Mouse (Mus musculus) kidney, adult 2 months (tissue): ENCODE measurements around the gene Galm. TPM values are rescaled to one million over a fixed set of nuclear protein-coding genes. Genes with fewer than 3 reads are reported as not detected.
"Not testable (repeated sequence)": the region's sequence is repeated elsewhere in the genome, so short reads cannot be mapped to it uniquely, and the experiment has no call there.

Source experiments
- DNase-seq: peaks from one replicate; pipeline ENCODE4 v3.0.0; 2021
- H3K27ac ChIP-seq: fragments of 200-500 bp; 2 replicates; pipeline ENCODE4 v1.5.1; 2012; ENCODE audit warnings: low read depth, low read length, control low read depth, inconsistent platforms; ENCODE audit not compliant: insufficient read depth
- H3K27me3 ChIP-seq: fragments of 200-500 bp; replicated peaks from 2 replicates; pipeline ENCODE4 v1.6.1; 2012; ENCODE audit warnings: mild to moderate bottlenecking, moderate library complexity, low read length, inconsistent platforms; ENCODE audit not compliant: control insufficient read depth, insufficient read depth
- H3K36me3 ChIP-seq: fragments of 200-500 bp; 2 replicates; pipeline ENCODE4 v1.6.1; 2012; ENCODE audit warnings: mild to moderate bottlenecking, moderate library complexity, low read length, inconsistent platforms; ENCODE audit not compliant: control insufficient read depth, insufficient read depth
- H3K4me1 ChIP-seq: fragments of 200-500 bp; 2 replicates; pipeline ENCODE4 v1.6.1; 2011; ENCODE audit warnings: low read length; ENCODE audit not compliant: control insufficient read depth, insufficient read depth
- H3K4me3 ChIP-seq: fragments of 200-500 bp; 2 replicates; pipeline ENCODE4 v1.5.1; 2011; ENCODE audit warnings: mild to moderate bottlenecking, low read depth, low read length, control low read depth; ENCODE audit not compliant: insufficient read depth
- CTCF ChIP-seq: fragments of 200-500 bp; conservative IDR thresholded peaks from 2 replicates; pipeline ENCODE4 v1.5.1; 2011; ENCODE audit warnings: low read depth, mild to moderate bottlenecking, control low read depth, low read length, moderate library complexity, mixed read lengths; ENCODE audit not compliant: insufficient read depth, insufficient read length
- POLR2A ChIP-seq: fragments of 200-500 bp; IDR thresholded peaks from one replicate; pipeline ENCODE4 v1.6.1; 2011; ENCODE audit warnings: low read depth, low read length, control low read depth
- WGBS: fragments of 180-500 bp; shearing (Covaris S2); methylation state at CpG from one replicate; pipeline ENCODE4 v1.1.7; 2018; 5-methylcytosine and 5-hydroxymethylcytosine counted together
- polyA plus RNA-seq: library from polyadenylated mRNA; depleted of rRNA; stranded (reverse); fragments of >200 nt; gene quantifications from 2 replicates; pipeline ENCODE4 v1.2.3, GENCODE M21; 2012

Gene Galm
- polyA plus RNA-seq, 1 experiment, result 124 TPM

DNA sequence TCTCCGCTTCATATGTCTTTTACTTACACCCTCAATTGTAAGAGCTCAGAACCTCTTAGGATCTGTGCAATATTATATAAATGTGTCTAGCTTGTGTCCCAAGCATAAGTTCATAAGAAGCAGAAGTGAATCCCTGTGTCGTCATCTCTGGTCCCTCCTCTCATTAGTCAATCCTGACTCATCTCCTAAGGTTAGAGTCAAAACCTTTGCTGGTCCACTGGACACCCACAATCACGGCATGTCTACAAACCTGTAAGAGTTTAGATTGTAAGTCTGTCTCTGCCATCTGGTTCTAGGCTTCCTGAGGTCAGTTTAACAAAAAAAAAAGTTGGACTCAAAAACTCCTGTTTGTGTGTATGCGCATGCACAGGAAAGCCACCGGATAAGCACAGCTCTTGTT, 45.5 kb downstream of the Galm start:
- no peaks in the 10 kb centered on the region for H3K27me3 ChIP-seq
- TF ChIP-seq POLR2A (no peak), CTCF (no peak)
- DNase-seq, result no peak
- H3K27ac ChIP-seq, result no peak overlapping the region
- no peak overlapping the region for H3K4me3 ChIP-seq
- no peaks in the 10 kb centered on the region for H3K36me3 ChIP-seq
- WGBS, result 73% methylated on average over 5 of the region's 5 CpGs
- H3K4me1 ChIP-seq, result no peaks in the 10 kb centered on the region

DNA sequence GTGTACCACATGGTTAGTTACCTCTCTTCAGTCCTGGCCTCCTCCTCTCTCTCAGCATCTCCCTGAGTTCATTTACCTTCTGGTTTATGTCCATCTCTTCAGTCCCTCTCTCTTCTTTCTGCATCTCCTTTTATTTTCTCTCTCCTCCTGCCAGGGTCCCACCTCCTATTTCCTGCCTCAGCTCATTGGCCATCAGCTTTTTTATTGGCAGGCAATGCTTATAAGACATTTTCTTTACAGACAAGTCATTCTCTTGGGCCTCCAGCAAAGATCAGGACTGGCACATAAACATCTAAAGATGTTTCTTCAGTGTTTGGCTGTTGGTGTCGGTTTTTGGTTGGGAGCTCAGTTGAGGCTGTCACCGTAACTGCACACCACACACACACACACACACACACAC, 46.4 kb downstream of the Galm start:
- Histone ChIP-seq H3K36me3 (no peaks in the 10 kb centered on the region), H3K4me3 (no peak overlapping the region), H3K27ac (no peak overlapping the region), H3K27me3 (no peaks in the 10 kb centered on the region), H3K4me1 (no peaks in the 10 kb centered on the region)
- no peak for TF ChIP-seq CTCF
- TF ChIP-seq POLR2A, result no peak
- WGBS, result 96% methylated on average over 2 of the region's 2 CpGs
- no peak for DNase-seq

DNA sequence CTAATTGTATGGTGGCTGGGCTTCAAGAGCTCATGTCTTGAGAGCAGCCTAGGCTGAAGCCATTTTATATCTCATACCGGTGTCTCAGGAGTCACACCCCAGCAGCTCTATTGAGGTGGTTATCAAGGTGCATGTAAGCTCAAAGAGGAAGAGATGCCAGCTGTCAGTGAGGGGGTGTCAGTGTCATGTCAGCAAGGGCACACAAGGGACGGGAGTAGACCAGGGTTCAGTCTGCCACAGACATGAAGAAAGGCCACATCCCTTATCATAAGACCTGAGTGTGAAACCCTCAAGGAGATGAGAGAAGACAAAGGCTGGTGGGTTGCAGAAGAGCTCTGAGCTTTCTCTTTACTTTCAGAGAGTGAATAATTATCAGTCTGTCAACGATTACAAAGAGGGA, 46.9 kb downstream of the Galm start:
- H3K4me3 ChIP-seq, result no peak overlapping the region
- no peak for DNase-seq
- WGBS, result 66% methylated on average over 3 of the region's 3 CpGs
- no peaks in the 10 kb centered on the region for H3K4me1 ChIP-seq
- no peaks in the 10 kb centered on the region for H3K36me3 ChIP-seq
- no peaks in the 10 kb centered on the region for H3K27me3 ChIP-seq
- TF ChIP-seq POLR2A, result no peak
- no peak for TF ChIP-seq CTCF
- H3K27ac ChIP-seq, result no peak overlapping the region

DNA sequence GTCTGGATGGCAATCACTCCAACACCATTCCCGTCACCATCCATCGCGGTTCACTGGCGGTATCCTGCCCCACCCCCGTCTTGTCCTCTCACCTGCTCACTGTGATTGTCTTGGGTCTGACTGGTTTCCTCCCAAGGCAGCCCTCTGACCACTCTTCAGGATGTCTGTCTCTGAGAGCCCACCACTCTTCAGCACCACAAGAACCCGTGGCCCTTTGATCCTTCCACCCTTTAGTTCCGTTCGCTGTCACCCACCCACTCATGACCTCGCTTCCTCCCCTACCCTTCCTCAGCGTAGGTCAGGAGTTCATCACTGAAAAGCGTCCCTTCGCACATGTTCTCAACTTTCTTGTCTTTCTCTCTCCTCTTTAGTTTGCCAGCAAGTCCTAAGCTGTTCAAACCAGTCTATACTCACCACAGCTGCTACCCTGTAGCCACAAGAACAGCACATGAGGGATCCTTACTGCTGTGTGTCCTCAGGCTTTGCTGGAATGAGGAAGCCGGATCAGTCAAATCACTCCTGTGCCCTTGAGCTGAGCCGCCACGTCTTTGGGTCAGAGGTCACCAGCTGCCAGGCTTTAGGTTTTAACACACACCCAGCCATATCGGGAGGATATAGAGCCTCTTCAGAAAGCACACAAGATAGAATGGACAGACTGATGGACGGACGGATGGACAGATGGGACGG, 47.6 kb downstream of the Galm start:
- Histone ChIP-seq H3K36me3 (no peaks in the 10 kb centered on the region), H3K4me1 (no peaks in the 10 kb centered on the region), H3K27ac (no peak overlapping the region), H3K4me3 (no peak overlapping the region), H3K27me3 (no peaks in the 10 kb centered on the region)
- TF ChIP-seq CTCF, result no peak
- TF ChIP-seq POLR2A, result no peak
- WGBS, result 54% methylated on average over 19 of the region's 19 CpGs
- DNase-seq, result no peak

DNA sequence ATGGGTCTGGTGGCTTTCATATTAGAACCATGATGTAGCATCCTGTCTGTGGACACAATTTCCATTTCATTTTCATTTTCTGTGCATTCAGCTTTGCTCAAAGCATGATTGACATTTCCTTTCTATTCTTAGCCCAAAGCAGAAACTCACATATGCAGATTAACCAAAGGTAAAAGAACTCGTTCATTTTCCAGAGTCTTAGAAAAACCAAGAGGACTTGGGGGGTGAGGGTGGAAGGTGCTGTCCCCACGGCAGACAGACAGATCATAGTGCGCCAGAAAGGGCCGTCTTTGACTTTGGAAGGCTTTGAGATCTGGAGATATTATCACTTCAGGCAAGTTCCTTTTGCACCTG, 48.1 kb downstream of the Galm start:
- WGBS, result 80% methylated on average over 4 of the region's 4 CpGs
- Histone ChIP-seq H3K4me1 (no peaks in the 10 kb centered on the region), H3K27me3 (no peaks in the 10 kb centered on the region), H3K36me3 (no peaks in the 10 kb centered on the region), H3K27ac (no peak overlapping the region), H3K4me3 (no peak overlapping the region)
- no peak for DNase-seq
- no peak for TF ChIP-seq CTCF
- TF ChIP-seq POLR2A, result no peak

DNA sequence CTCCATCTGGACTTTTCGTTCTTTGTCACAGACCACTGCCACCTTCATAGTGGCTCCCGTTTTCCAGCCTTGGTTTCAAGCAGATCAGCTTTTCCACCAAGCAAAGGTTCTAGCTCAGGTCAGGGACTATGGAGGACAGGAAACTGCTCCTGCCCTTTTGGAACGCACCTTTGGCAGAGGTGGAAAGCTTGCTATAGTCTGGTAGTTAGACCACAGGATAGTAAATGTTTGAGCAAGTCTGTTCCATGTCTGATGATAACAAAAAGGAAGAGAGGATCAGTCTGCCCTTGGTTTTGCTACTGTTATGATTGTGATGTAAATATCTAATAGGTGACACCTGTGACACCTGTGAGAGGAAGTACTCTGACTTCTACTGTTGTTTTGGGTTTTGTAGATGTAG, 48.7 kb downstream of the Galm start:
- Histone ChIP-seq H3K27ac (no peak overlapping the region), H3K4me3 (no peak overlapping the region), H3K36me3 (no peaks in the 10 kb centered on the region), H3K4me1 (no peaks in the 10 kb centered on the region), H3K27me3 (no peaks in the 10 kb centered on the region)
- 70% methylated on average over 3 of the region's 3 CpGs for WGBS
- no peak for DNase-seq
- TF ChIP-seq POLR2A (no peak), CTCF (no peak)

DNA sequence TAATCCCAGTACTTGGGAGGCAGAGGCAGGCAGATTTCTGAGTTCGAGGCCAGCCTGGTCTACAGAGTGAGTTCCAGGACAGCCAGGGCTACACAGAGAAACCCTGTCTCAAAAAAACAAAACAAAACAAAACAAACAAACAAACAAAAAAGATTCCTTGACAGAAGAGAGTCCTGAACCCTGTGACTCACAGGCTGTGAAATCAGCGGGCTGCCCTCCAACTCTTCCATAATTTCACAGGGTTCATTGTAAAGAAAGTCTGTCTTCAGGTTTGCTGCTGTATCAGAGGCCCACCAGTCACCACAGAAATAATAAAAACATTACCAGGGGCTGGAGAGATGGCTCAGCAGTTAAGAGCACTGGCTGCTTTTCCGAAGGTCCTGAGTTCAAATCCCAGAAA, 51.6 kb downstream of the Galm start:
- not testable (repeated sequence) for H3K27me3 ChIP-seq, H3K4me1 ChIP-seq, H3K27ac ChIP-seq, H3K36me3 ChIP-seq, H3K4me3 ChIP-seq, DNase-seq
- 94% methylated on average over 3 of the region's 3 CpGs for WGBS

DNA sequence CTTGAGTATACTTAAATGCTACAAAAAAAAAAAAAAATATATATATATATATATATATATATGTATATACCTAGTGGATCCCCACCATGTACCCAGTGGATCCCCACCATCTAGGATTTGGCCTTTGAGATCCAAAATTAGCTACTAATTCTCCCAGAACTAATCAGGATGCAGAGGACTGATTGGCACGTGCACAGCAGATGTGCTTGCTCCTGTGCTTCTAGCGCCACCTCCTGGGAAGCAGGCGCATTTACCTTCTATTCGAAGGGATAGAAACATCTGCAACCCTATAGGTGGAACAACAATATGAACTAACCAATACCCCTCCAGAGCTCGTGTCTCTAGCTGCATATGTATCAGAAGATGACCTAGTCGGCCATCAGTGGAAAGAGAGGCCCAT, 52.7 kb downstream of the Galm start:
- no peaks in the 10 kb centered on the region for H3K27me3 ChIP-seq
- no peaks in the 10 kb centered on the region for H3K4me1 ChIP-seq
- TF ChIP-seq POLR2A, result no peak
- peak; percentile 92 for TF ChIP-seq CTCF
- no peak overlapping the region for H3K4me3 ChIP-seq
- DNase-seq, result peak; percentile 84
- 0 out of 2 replicates have a peak, but pooled peaks cover 1% of the 10 kb centered on the region for H3K36me3 ChIP-seq
- under 1% methylated on average over 6 of the region's 6 CpGs for WGBS
- H3K27ac ChIP-seq, result no peak overlapping the region
